ENCODE assay signal across 14 mouse cellular contexts in the genomic region with DNA sequence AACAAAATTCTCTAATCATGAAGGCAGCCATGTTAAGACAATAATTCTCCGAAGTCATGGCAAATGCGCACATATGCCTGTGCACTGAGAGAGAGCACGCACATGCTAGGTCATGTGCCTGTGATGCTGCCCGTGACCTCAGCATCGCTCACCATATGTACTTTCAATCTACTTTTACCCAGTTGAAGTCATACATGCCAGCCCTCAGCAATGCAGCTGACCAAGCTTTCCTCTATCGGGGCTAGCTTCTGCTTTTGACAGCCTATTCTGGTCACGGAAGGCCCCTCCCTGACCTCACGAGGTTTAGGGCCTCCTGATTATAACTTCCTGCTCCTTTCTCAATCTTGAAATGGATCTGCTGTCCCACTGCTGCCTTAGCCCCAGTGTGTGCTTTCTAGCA. TPM values are rescaled to one million over a fixed set of nuclear protein-coding genes. Genes with fewer than 3 reads are reported as not detected.
DNase-seq lines count a peak whose midpoint lies in the region; ATAC-seq and TF ChIP-seq lines count a peak whose summit lies in the region.
"Had no signal": no experiment of that assay in that cellular context is flagged by ENCODE, and none has a peak within 500 bp of the region (broad histone marks: within the 10 kb centered on the region; RNA-seq: fewer than 3 reads in every experiment).

No protein-coding gene starts in this region.

- no peaks in the 10 kb centered on the region for H3K9me3 ChIP-seq in stomach, postnatal 0 days (ENCODE audit: control insufficient read depth, low read length)
- H3K9me3 ChIP-seq: embryonic facial prominence, embryonic 15.5 days had no signal

- H3K27ac ChIP-seq in macrophage = peak overlapping the region; percentile 100
- no peak overlapping the region for H3K27ac ChIP-seq in stomach, postnatal 0 days (replicated peaks)
- H3K27ac ChIP-seq: embryonic facial prominence, embryonic 15.5 days had no signal

- no peak for TF ChIP-seq CTCF in stomach, postnatal 0 days (IDR thresholded peaks at IDR 0.05; ENCODE audit: low read depth)

- TF ChIP-seq EP300 in stomach, postnatal 0 days (optimal IDR thresholded peaks at IDR 0.05) = no peak

- no peak overlapping the region for H3K9ac ChIP-seq in stomach, postnatal 0 days (ENCODE audit: low read length)
- H3K9ac ChIP-seq: embryonic facial prominence, embryonic 15.5 days had no signal

- 11% methylated on average over 8 of the region's 8 CpGs for WGBS in macrophage (ENCODE audit: missing documents)
- 82% methylated on average over 8 of the region's 8 CpGs for WGBS in stomach, postnatal 0 days

- H3K4me2 ChIP-seq in stomach, postnatal 0 days (replicated peaks; ENCODE audit: low read depth) = no peak overlapping the region
- H3K4me2 ChIP-seq: embryonic facial prominence, embryonic 15.5 days had no signal

- peak; percentile 42; the same call in 1 of the 2 replicates for ATAC-seq in stomach, postnatal 0 days (ENCODE audit: low FRiP score, low TSS enrichment)
- ATAC-seq: intestine, embryonic 16.5 days had no signal

- H3K36me3 ChIP-seq in macrophage (ENCODE audit: inconsistent target) = no peaks in the 10 kb centered on the region
- no peaks in the 10 kb centered on the region for H3K36me3 ChIP-seq in stomach, postnatal 0 days (ENCODE audit: control insufficient read depth, insufficient read depth, low read length)
- H3K36me3 ChIP-seq: embryonic facial prominence, embryonic 15.5 days had no signal

- H3K4me1 ChIP-seq in stomach, postnatal 0 days (replicated peaks; ENCODE audit: control insufficient read depth, insufficient read depth) = no peaks in the 10 kb centered on the region
- H3K4me1 ChIP-seq: embryonic facial prominence, embryonic 15.5 days had no signal

- no peaks in the 10 kb centered on the region for H3K79me2 ChIP-seq in macrophage (ENCODE audit: inconsistent target)

- no peak overlapping the region for H3K4me3 ChIP-seq in macrophage (ENCODE audit: inconsistent target)
- no peak overlapping the region for H3K4me3 ChIP-seq in stomach, postnatal 0 days (ENCODE audit: low read depth, low read length)
- H3K4me3 ChIP-seq: embryonic facial prominence, embryonic 15.5 days had no signal

- no peaks in the 10 kb centered on the region for H3K27me3 ChIP-seq in stomach, postnatal 0 days (ENCODE audit: control insufficient read depth, insufficient read depth, low read length)
- H3K27me3 ChIP-seq: embryonic facial prominence, embryonic 15.5 days had no signal

- DNase-seq in kidney, adult 11 months = peak; percentile 7
- no peak for DNase-seq in kidney, postnatal 25 days
- peak; percentile 42 to 50 for DNase-seq in right cerebral cortex, postnatal 10 days (ENCODE audit: low spot score in 2 of 2)
- DNase-seq in right cerebral cortex, adult 18-20 months = no peak
- no peak for DNase-seq in stomach, postnatal 0 days (ENCODE audit: low spot score)
- DNase-seq in right cerebral cortex, postnatal 25 days = no peak
- no peak for DNase-seq in layer of hippocampus, postnatal 25 days (ENCODE audit: extremely low spot score in 1 of 2, low spot score in 1 of 2)
- DNase-seq: left cerebral cortex, postnatal 4 days had no signal

RNA-seq across cellular contexts. Expression of a gene that starts 15.1 kb away (rescaled TPM):
- total RNA-seq in macrophage (2018; cell fraction: chromatin; rRNA removed) = not detected
- not detected for total RNA-seq in macrophage (2018; cell fraction: cytosol; rRNA removed)
- total RNA-seq in macrophage (2018; cell fraction: nucleus; rRNA removed) = not detected
- polyA plus RNA-seq in macrophage (2018) = not detected in 3 replicates
- polyA plus RNA-seq in stomach, postnatal 0 days (2015; fragmentation: Nextera tagmentation; extraction: Ambion mirVana) = not detected in 2 replicates
- total RNA-seq in layer of hippocampus, postnatal 25 days (2021) = under 1 TPM in 1 of 2 experiments, not detected in 1; 0.20 TPM
- polyA plus RNA-seq: frontal cortex, adult 2 months; heart, postnatal 0 days; intestine, embryonic 16.5 days; thymus, postnatal 0 days had no signal

Comparison
In these comparisons a context has a peak if more than half of its experiments do, and no peak if none do; other contexts are left out.
1. DNase-seq: peak in kidney, adult 11 months (single experiment) and right cerebral cortex, postnatal 10 days (2 of 2); none in kidney, postnatal 25 days (0 of 2), right cerebral cortex, adult 18-20 months (single experiment), stomach, postnatal 0 days (single experiment), right cerebral cortex, postnatal 25 days (single experiment) and layer of hippocampus, postnatal 25 days (0 of 2).